Mouse (Mus musculus): ENCODE data around the gene Olfr1367.
"Not testable (repeated sequence)": the region's sequence is repeated elsewhere in the genome, so short reads cannot be mapped to it uniquely, and the experiment has no call there.

Gene Olfr1367

GRCm38 (mm10) chr13:21363719-21364118 is 17.0 kb downstream of the Olfr1367 start:
- Histone ChIP-seq H3K4me1 (replicated peaks; ENCODE audit: low read depth, low read length) (peaks cover 23% of the 10 kb centered on the region), H3K36me3 (ENCODE audit: insufficient read depth, low read length) (peaks cover 39% of the 10 kb centered on the region), H3K9me3 (ENCODE audit: low read length) (no peaks in the 10 kb centered on the region), H3K4me3 (replicated peaks; ENCODE audit: low read length) (peak overlapping the region; percentile 87), H3K27me3 (ENCODE audit: insufficient read depth, low read length) (no peaks in the 10 kb centered on the region)
- TF ChIP-seq NANOG (IDR thresholded peaks at IDR 0.05; ENCODE audit: borderline replicate concordance, low read length) (no peak), CTCF (conservative IDR thresholded peaks at IDR 0.05; ENCODE audit: low read length) (no peak), POU5F1 (IDR thresholded peaks at IDR 0.05; ENCODE audit: borderline replicate concordance, low read length) (no peak)

DNA sequence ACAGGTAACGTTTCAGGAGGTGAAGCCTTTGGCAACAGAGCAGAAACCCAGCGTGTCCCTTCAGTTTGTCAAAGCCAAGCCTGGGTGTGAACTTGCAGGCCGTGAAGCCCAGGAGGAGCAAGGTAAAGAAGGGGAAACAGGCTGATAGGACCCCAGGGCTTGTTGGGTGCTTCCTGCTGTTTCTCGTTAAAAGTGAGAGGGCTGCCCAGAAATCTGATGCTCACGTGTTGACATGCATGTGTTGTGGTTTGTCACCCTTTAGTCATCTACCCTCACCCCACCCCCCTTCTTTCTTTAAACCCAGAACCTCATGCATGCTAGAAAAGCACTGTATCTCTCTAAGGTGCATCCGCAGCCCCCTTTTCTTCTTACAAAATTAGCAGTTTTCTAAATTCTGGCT is 19.9 kb downstream of the Olfr1367 start:
- Histone ChIP-seq H3K4me1 (replicated peaks; ENCODE audit: low read depth, low read length) (peaks cover 23% of the 10 kb centered on the region), H3K9me3 (ENCODE audit: low read length) (no peaks in the 10 kb centered on the region), H3K27me3 (ENCODE audit: insufficient read depth, low read length) (no peaks in the 10 kb centered on the region), H3K4me3 (replicated peaks; ENCODE audit: low read length) (no peak overlapping the region), H3K36me3 (ENCODE audit: insufficient read depth, low read length) (peaks cover 62% of the 10 kb centered on the region)
- no peak for TF ChIP-seq POU5F1 (IDR thresholded peaks at IDR 0.05; ENCODE audit: borderline replicate concordance, low read length)
- no peak for TF ChIP-seq CTCF (conservative IDR thresholded peaks at IDR 0.05; ENCODE audit: low read length)
- TF ChIP-seq NANOG (IDR thresholded peaks at IDR 0.05; ENCODE audit: borderline replicate concordance, low read length), result no peak

DNA sequence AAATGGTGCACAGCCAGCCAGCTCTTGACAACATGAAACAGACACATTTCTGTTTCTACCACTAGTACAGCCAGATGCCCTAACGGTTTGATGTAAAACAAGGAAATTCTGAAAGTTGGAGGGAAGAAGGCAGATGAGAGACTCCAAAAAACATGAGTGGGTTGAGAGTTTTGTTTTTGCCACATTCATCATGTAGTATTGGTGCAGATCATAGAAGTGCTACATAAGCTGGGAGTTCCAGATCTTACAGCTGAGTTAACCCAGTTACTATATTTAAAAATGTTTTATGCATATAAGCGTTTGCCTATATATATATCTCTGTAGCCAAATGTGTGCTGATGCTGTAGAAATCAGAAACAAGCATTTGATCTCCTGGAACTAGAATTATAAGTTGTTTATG is 26.0 kb downstream of the Olfr1367 start:
- no peak overlapping the region for H3K4me3 ChIP-seq (replicated peaks; ENCODE audit: low read length)
- H3K27me3 ChIP-seq (ENCODE audit: insufficient read depth, low read length), result no peaks in the 10 kb centered on the region
- no peak for TF ChIP-seq POU5F1 (IDR thresholded peaks at IDR 0.05; ENCODE audit: borderline replicate concordance, low read length)
- no peak for TF ChIP-seq NANOG (IDR thresholded peaks at IDR 0.05; ENCODE audit: borderline replicate concordance, low read length)
- no peak for TF ChIP-seq CTCF (conservative IDR thresholded peaks at IDR 0.05; ENCODE audit: low read length)
- H3K4me1 ChIP-seq (replicated peaks; ENCODE audit: low read depth, low read length), result no peaks in the 10 kb centered on the region; the same call in 1 of the 2 replicates
- peaks cover 32% of the 10 kb centered on the region for H3K36me3 ChIP-seq (ENCODE audit: insufficient read depth, low read length)
- H3K9me3 ChIP-seq (ENCODE audit: low read length), result no peaks in the 10 kb centered on the region

DNA sequence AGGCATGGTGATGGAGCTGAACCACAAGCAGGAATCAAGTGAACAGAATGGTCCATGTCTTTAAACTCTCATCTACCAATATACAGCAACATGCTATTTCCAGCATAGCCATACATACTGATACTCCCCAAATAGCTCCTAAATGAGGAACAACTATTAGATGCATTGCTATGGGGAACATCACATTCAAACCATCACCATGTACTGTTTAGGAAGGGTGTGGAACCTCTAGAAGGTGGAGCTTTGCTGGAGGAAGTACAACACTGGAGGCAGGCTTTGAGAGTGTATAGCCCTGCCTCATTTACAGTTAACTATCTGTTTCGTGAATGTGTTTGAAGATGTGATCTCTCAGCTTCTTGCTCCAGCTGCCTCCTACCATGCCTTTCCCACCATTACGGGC is 31.1 kb downstream of the Olfr1367 start:
- no peaks in the 10 kb centered on the region for H3K27me3 ChIP-seq (ENCODE audit: insufficient read depth, low read length)
- no peak overlapping the region for H3K4me3 ChIP-seq (replicated peaks; ENCODE audit: low read length)
- TF ChIP-seq POU5F1 (IDR thresholded peaks at IDR 0.05; ENCODE audit: borderline replicate concordance, low read length), result no peak
- TF ChIP-seq CTCF (conservative IDR thresholded peaks at IDR 0.05; ENCODE audit: low read length), result no peak
- no peak for TF ChIP-seq NANOG (IDR thresholded peaks at IDR 0.05; ENCODE audit: borderline replicate concordance, low read length)
- no peaks in the 10 kb centered on the region for H3K36me3 ChIP-seq (ENCODE audit: insufficient read depth, low read length)
- H3K9me3 ChIP-seq (ENCODE audit: low read length), result peaks cover 5% of the 10 kb centered on the region; the same call in 1 of the 2 replicates
- H3K4me1 ChIP-seq (replicated peaks; ENCODE audit: low read depth, low read length), result no peaks in the 10 kb centered on the region; the same call in 1 of the 2 replicates

DNA sequence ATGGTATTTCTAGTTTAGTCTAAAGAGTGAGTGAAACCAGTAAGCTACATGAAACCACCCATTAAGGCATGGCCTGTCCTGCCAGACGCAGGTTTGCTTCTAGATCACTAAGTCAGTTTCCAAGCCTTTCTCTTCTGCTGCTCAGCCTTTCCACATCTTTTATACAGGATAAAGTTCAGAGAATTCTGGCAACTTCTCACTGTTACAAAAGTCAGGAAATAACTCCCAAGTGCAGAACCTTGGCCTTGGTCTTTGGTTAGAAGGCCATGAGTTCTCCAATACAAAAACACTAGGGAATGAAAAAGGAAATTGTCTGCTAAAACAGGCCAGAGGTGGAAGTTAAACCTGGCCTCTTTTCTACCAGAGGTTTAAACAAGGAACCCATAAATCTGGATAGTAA is 48.5 kb downstream of the Olfr1367 start:
- Histone ChIP-seq H3K27me3 (ENCODE audit: insufficient read depth, low read length) (no peaks in the 10 kb centered on the region), H3K4me1 (replicated peaks; ENCODE audit: low read depth, low read length) (peaks cover 20% of the 10 kb centered on the region), H3K9me3 (ENCODE audit: low read length) (no peaks in the 10 kb centered on the region), H3K4me3 (replicated peaks; ENCODE audit: low read length) (no peak overlapping the region), H3K36me3 (ENCODE audit: insufficient read depth, low read length) (peaks cover 53% of the 10 kb centered on the region)
- TF ChIP-seq CTCF (conservative IDR thresholded peaks at IDR 0.05; ENCODE audit: low read length), result no peak
- TF ChIP-seq NANOG (IDR thresholded peaks at IDR 0.05; ENCODE audit: borderline replicate concordance, low read length), result no peak
- no peak for TF ChIP-seq POU5F1 (IDR thresholded peaks at IDR 0.05; ENCODE audit: borderline replicate concordance, low read length)

DNA sequence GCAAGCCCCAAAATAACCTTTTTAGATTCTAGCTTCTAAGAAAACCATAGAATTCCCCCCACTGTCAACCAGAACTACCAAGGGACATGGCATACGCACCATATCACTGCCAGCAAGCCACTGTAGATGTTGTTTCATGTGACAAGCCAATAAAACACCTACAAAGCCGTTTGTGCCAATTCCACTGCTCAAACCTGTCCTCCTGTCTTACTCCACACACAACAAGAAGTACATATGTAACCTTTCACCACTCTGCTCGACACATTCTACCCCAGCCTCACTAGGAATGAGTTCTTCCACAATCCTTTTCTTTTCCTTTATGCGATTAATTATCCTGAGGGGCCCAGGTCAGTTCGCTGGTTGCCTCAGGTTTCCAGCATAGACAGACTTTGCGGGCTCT is 48.9 kb downstream of the Olfr1367 start:
- H3K4me1 ChIP-seq (replicated peaks; ENCODE audit: low read depth, low read length), result peaks cover 20% of the 10 kb centered on the region
- H3K36me3 ChIP-seq (ENCODE audit: insufficient read depth, low read length), result peaks cover 50% of the 10 kb centered on the region
- no peak for TF ChIP-seq POU5F1 (IDR thresholded peaks at IDR 0.05; ENCODE audit: borderline replicate concordance, low read length)
- TF ChIP-seq CTCF (conservative IDR thresholded peaks at IDR 0.05; ENCODE audit: low read length), result no peak
- TF ChIP-seq NANOG (IDR thresholded peaks at IDR 0.05; ENCODE audit: borderline replicate concordance, low read length), result no peak
- H3K9me3 ChIP-seq (ENCODE audit: low read length), result no peaks in the 10 kb centered on the region
- H3K27me3 ChIP-seq (ENCODE audit: insufficient read depth, low read length), result no peaks in the 10 kb centered on the region
- H3K4me3 ChIP-seq (replicated peaks; ENCODE audit: low read length), result no peak overlapping the region

- peaks cover 46% of the 10 kb centered on the region for H3K36me3 ChIP-seq (ENCODE audit: insufficient read depth, low read length)
- not testable (repeated sequence) for H3K27me3 ChIP-seq (ENCODE audit: insufficient read depth, low read length); H3K4me3 ChIP-seq (replicated peaks; ENCODE audit: low read length); H3K9me3 ChIP-seq (ENCODE audit: low read length)
- H3K4me1 ChIP-seq (replicated peaks; ENCODE audit: low read depth, low read length), result peaks cover 24% of the 10 kb centered on the region
These were observed 49.3 kb downstream of the Olfr1367 start for GRCm38 (mm10) chr13:21396048-21396447.

- peaks cover 34% of the 10 kb centered on the region for H3K36me3 ChIP-seq (ENCODE audit: insufficient read depth, low read length)
These were observed 50.8 kb downstream of the Olfr1367 start for GRCm38 (mm10) chr13:21397486-21397885.

More at GRCm38 (mm10) chr13:21397486-21397885, 50.8 kb downstream of the Olfr1367 start:
- no peaks in the 10 kb centered on the region for H3K9me3 ChIP-seq (ENCODE audit: low read length)
- no peak overlapping the region for H3K4me3 ChIP-seq (replicated peaks; ENCODE audit: low read length)
- TF ChIP-seq POU5F1 (IDR thresholded peaks at IDR 0.05; ENCODE audit: borderline replicate concordance, low read length), result no peak
- TF ChIP-seq NANOG (IDR thresholded peaks at IDR 0.05; ENCODE audit: borderline replicate concordance, low read length), result no peak
- no peak for TF ChIP-seq CTCF (conservative IDR thresholded peaks at IDR 0.05; ENCODE audit: low read length)
- H3K4me1 ChIP-seq (replicated peaks; ENCODE audit: low read depth, low read length), result peaks cover 35% of the 10 kb centered on the region
- no peaks in the 10 kb centered on the region for H3K27me3 ChIP-seq (ENCODE audit: insufficient read depth, low read length)

Data from E14TG2a.4 (cell line).